Mouse (Mus musculus) megakaryocyte, embryonic 14.5 days (primary cell): ENCODE measurements around the gene Ogdhl.

Experiments used
- FLI1 ChIP-seq: IDR thresholded peaks from 2 replicates; pipeline ENCODE4 v1.6.1; 2012; ENCODE audit warnings: low read length, inconsistent platforms, mixed read lengths
- GATA1 ChIP-seq: IDR thresholded peaks from 3 replicates; pipeline ENCODE4 v1.6.1; 2012; ENCODE audit warnings: mixed read lengths, low read length, inconsistent platforms, borderline replicate concordance

DNA sequence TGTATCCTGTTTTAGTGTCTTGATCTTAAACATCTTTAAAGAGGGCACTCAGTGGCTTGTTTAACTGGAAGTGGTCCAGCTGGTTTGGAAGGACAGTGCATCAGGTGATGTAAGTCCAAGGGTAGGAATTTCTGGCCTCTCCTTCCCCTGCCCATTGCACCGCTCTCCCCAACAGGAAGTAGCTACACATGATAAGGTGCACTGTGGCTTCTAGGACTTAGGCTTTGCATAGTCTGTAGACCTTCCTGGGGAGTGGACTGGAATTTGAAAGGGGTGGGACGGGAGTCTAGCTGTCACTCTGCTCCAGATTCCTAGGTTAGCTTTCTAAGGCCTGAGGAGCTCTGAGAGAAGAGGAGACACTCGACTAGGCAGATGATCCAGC is 58.3 kb downstream of the Ogdhl start:
- TF ChIP-seq GATA1 (no peak), FLI1 (no peak)
